Mouse (Mus musculus) lung, postnatal 25 days (tissue): ENCODE results near the gene Tmem131.

ENCODE experiments used
- DNase-seq: peaks from one replicate; pipeline ENCODE4 v3.0.0; 2022; ENCODE audit warnings: low spot score

Tmem131 gene

GRCm38 (mm10) chr1:36943653-36944052 is at the start of gene Tmem131:
Gene Tmem131 (minus strand): TSS chr1:36943666.
- DNase-seq: no peak

GRCm38 (mm10) chr1:36988561-36988960 is 45.1 kb upstream of the Tmem131 start:
- DNase-seq: no peak

- no peak for DNase-seq
Measured at GRCm38 (mm10) chr1:36988161-36988560, 44.7 kb upstream of the Tmem131 start.

GRCm38 (mm10) chr1:36987172-36988148 is 44.0 kb upstream of the Tmem131 start:
- DNase-seq: peak; percentile 17

GRCm38 (mm10) chr1:36986396-36987160 is 43.1 kb upstream of the Tmem131 start:
- no peak for DNase-seq

- DNase-seq: no peak
Measured at GRCm38 (mm10) chr1:36985896-36986295, 42.4 kb upstream of the Tmem131 start.

- DNase-seq: no peak
Measured at GRCm38 (mm10) chr1:36984406-36984805, 40.9 kb upstream of the Tmem131 start.

GRCm38 (mm10) chr1:36983754-36984153 is 40.3 kb upstream of the Tmem131 start:
- DNase-seq: no peak

GRCm38 (mm10) chr1:36982191-36982961 is 38.9 kb upstream of the Tmem131 start:
- no peak for DNase-seq

GRCm38 (mm10) chr1:36976770-36977169 is 33.3 kb upstream of the Tmem131 start:
- no peak for DNase-seq

GRCm38 (mm10) chr1:36970918-36971617 is 27.6 kb upstream of the Tmem131 start:
- DNase-seq: no peak

- DNase-seq: no peak
Measured at GRCm38 (mm10) chr1:36965831-36966230, 22.4 kb upstream of the Tmem131 start.

- no peak for DNase-seq
Measured at GRCm38 (mm10) chr1:36962379-36963176, 19.1 kb upstream of the Tmem131 start.

GRCm38 (mm10) chr1:36960509-36961222 is 17.2 kb upstream of the Tmem131 start:
- peak; percentile 26 for DNase-seq

GRCm38 (mm10) chr1:36949591-36950184 is 6.2 kb upstream of the Tmem131 start:
- no peak for DNase-seq

- DNase-seq: no peak
Measured at GRCm38 (mm10) chr1:36947448-36947847, 4.0 kb upstream of the Tmem131 start.

GRCm38 (mm10) chr1:36940381-36940762 is 3.1 kb downstream of the Tmem131 start:
- DNase-seq: no peak

GRCm38 (mm10) chr1:36939506-36940380 is 3.7 kb downstream of the Tmem131 start:
- peak; percentile 93 for DNase-seq
